Mouse (Mus musculus): ENCODE data around the gene Scn10a.

The Scn10a gene

GRCm38 (mm10) chr9:119634216-119634843, 84.8 kb downstream of the Scn10a start:
- DNase-seq (ENCODE audit: low spot score in 2 of 2) = no peak

- no peak for DNase-seq (ENCODE audit: low spot score in 2 of 2)
Observed at GRCm38 (mm10) chr9:119633475-119633874, 85.6 kb downstream of the Scn10a start.

GRCm38 (mm10) chr9:119632801-119633200, 86.3 kb downstream of the Scn10a start:
- no peak for DNase-seq (ENCODE audit: low spot score in 2 of 2)

GRCm38 (mm10) chr9:119631899-119632533, 87.1 kb downstream of the Scn10a start:
- DNase-seq (ENCODE audit: low spot score in 2 of 2) = no peak

GRCm38 (mm10) chr9:119631393-119631898, 87.7 kb downstream of the Scn10a start:
- DNase-seq (ENCODE audit: low spot score in 2 of 2) = no peak

- DNase-seq (ENCODE audit: low spot score in 2 of 2) = no peak
Observed at GRCm38 (mm10) chr9:119628690-119629268, 90.3 kb downstream of the Scn10a start.

GRCm38 (mm10) chr9:119627227-119627626, 91.9 kb downstream of the Scn10a start:
- no peak for DNase-seq (ENCODE audit: low spot score in 2 of 2)

- no peak for DNase-seq (ENCODE audit: low spot score in 2 of 2)
Observed at GRCm38 (mm10) chr9:119624151-119624550, 95.0 kb downstream of the Scn10a start.

GRCm38 (mm10) chr9:119614798-119615197, 104.3 kb downstream of the Scn10a start:
- DNase-seq (ENCODE audit: low spot score in 2 of 2) = no peak

GRCm38 (mm10) chr9:119610563-119611166, 108.5 kb downstream of the Scn10a start:
- no peak for DNase-seq (ENCODE audit: low spot score in 2 of 2)

GRCm38 (mm10) chr9:119606906-119607305, 112.2 kb downstream of the Scn10a start:
- DNase-seq (ENCODE audit: low spot score in 2 of 2) = no peak

GRCm38 (mm10) chr9:119604607-119605006, 114.5 kb downstream of the Scn10a start:
- no peak for DNase-seq (ENCODE audit: low spot score in 2 of 2)

GRCm38 (mm10) chr9:119598501-119598900, 120.6 kb downstream of the Scn10a start:
- DNase-seq (ENCODE audit: low spot score in 2 of 2) = no peak

GRCm38 (mm10) chr9:119597332-119597731, 121.8 kb downstream of the Scn10a start:
- DNase-seq (ENCODE audit: low spot score in 2 of 2) = no peak

- no peak for DNase-seq (ENCODE audit: low spot score in 2 of 2)
Observed at GRCm38 (mm10) chr9:119589592-119589991, 129.5 kb downstream of the Scn10a start.

GRCm38 (mm10) chr9:119588763-119589449, 130.2 kb downstream of the Scn10a start:
- no peak for DNase-seq (ENCODE audit: low spot score in 2 of 2)

- peak; percentile 69 to 84 for DNase-seq (ENCODE audit: low spot score in 2 of 2)
Observed at GRCm38 (mm10) chr9:119580668-119581067, 138.5 kb downstream of the Scn10a start.

GRCm38 (mm10) chr9:119580187-119580586, 138.9 kb downstream of the Scn10a start:
- no peak for DNase-seq (ENCODE audit: low spot score in 2 of 2)

- peak; percentile 34 to 53 for DNase-seq (ENCODE audit: low spot score in 2 of 2)
Observed at GRCm38 (mm10) chr9:119578636-119579438, 140.3 kb downstream of the Scn10a start, which contains the start of gene Scn5a. Gene Scn5a, minus strand, starts transcription at chr9:119579016.

- no peak for DNase-seq (ENCODE audit: low spot score in 2 of 2)
Observed at GRCm38 (mm10) chr9:119578311-119578635, 140.8 kb downstream of the Scn10a start.

- DNase-seq (ENCODE audit: low spot score in 2 of 2) = no peak
Observed at GRCm38 (mm10) chr9:119576977-119577376, 142.1 kb downstream of the Scn10a start.

Measured in thymus, postnatal 10 days (tissue).